Mouse (Mus musculus) C2C12 (cell line): ENCODE data around the gene Tsr2.

ENCODE experiments used
- CEBPB ChIP-seq: IDR thresholded peaks from one replicate; pipeline ENCODE4 v1.6.1; 2011; ENCODE audit warnings: low read depth, mild to moderate bottlenecking, control low read depth, moderate library complexity
- CTCF ChIP-seq: IDR thresholded peaks from one replicate; pipeline ENCODE4 v1.5.1; 2011; ENCODE audit not compliant: control insufficient read depth, insufficient read depth, insufficient read length
- FOSL1 ChIP-seq: IDR thresholded peaks from one replicate; pipeline ENCODE4 v1.8.0; 2011; ENCODE audit warnings: mild to moderate bottlenecking, low read length; ENCODE audit not compliant: poor library complexity, insufficient read depth, severe bottlenecking
- MAX ChIP-seq: IDR thresholded peaks from one replicate; pipeline ENCODE4 v1.6.1; 2011; ENCODE audit warnings: mild to moderate bottlenecking, control low read depth
- MYOD1 ChIP-seq: IDR thresholded peaks from one replicate; pipeline ENCODE4 v1.6.1; 2011; ENCODE audit warnings: low read depth; ENCODE audit not compliant: control insufficient read depth, insufficient read length
- USF1 ChIP-seq: IDR thresholded peaks from one replicate; pipeline ENCODE4 v1.6.1; 2011; ENCODE audit warnings: low read depth, mild to moderate bottlenecking, control low read depth, moderate library complexity

- no peak for TF ChIP-seq CTCF
- TF ChIP-seq MYOD1 = no peak
- TF ChIP-seq MAX = no peak
- no peak for TF ChIP-seq USF1
- TF ChIP-seq CEBPB = no peak
- TF ChIP-seq FOSL1 = no peak
Measured at GRCm38 (mm10) chrX:151130493-151130892, 34.1 kb upstream of the Tsr2 start.
